Mouse (Mus musculus): ENCODE measurements at regions not wholly inside any gene's neighbourhood (a gene's known extent, or its start where the extent isn't known, plus 50 kb on each side); places are given as distances from the start of the nearest gene placed in this dataset.

DNA sequence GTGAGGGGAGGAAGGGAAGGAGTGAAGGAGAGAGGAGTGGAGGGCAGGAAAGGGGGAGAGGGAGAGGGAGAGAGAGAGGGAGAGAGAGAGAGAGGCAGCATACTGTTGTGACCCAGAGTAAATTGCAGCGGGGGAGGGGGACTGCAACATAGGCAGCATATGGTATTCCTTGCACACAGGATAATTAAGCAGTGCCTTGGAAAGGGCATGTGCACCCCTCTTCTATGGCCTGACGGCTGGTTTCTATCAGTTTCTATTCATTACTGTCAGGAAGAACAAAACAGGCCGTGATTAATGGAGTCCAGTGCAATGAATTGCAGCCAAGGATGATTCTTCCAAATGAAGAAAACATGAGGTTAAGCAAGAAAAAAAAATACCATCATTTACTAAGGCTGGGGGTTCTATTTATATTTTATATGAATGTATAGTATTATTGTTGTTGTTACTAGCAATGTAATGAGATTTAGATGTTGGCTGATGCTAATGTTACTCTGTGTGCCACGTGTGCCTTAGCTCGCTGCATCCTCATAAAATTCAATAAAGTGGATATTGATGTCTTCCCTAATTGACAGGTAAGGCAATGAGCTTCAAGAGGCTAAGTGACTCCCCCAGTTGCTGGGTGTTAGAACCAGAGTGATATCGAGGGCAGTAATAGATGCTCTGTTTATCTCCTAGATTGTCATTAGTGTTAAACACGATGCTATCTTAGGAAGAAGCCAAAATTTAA, 181.3 kb downstream of the Gm19935 start:
- no peak for DNase-seq

GRCm38 (mm10) chr8:90630796-90631195, 186.4 kb downstream of the Gm19935 start:
- no peak for DNase-seq

DNA sequence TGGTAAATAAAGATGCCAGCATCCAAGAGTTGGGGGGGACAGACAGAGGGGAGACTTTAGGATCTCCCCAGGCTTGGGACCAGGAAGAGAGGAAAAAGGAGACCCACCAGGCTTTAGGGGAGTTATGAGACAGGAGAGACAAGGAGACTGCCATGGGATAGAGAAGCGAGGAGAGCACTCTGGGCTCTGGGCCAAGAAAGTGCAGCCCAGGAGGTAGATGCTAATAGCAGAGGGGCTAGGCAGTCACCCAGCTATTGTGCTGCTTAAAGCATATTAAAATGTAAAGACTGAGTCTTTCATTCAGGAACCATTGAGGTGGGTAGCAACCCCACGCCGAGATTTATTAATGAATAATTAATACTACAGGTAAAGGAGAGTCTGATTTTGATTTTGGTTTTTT, 208.8 kb downstream of the Gm19935 start:
- DNase-seq, result no peak

GRCm38 (mm10) chr8:90600946-90601695, 216.1 kb downstream of the Gm19935 start:
- DNase-seq, result no peak

DNA sequence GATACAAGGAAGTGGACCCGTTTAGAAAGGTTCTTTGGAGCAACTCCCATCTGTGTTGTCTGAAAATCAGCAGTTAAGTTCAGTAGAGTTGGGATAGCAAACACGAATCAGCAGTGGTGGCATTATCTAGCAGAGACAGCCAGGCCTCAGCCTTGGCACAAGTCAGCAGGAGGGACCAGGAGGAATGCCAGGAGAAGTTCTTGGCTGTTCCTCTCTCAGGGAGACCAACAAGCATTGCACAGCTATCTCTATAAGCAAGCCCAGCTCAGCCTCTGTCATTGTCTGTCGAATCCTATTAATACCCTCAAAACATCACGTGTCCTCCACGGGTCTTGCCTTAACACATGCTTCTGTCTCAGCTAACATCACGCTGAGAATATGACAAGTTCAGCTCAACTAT, 219.8 kb downstream of the Gm19935 start:
- no peak for DNase-seq

GRCm38 (mm10) chr8:90579426-90579825, 231.3 kb upstream of the Tox3 start:
- no peak for DNase-seq

DNA sequence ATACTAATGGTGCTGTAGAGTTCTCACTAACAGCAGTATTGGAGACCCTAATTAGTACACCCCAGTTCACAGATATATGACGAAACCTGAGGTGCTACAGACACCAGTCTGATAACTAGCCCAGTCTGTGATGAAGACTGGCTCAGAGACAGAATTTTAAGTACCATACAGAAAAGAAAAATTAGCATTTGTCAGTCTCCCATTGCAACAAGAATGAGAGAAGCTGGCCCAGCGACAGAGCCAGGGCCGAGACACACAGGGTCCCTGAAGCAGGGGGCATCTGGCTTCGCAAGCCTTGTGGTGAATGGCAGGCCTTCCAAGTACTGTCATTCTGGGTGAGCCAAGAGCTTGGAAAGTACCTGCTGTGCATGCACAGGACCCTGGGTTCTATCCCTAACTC, 228.8 kb upstream of the Tox3 start:
- no peak for DNase-seq

DNA sequence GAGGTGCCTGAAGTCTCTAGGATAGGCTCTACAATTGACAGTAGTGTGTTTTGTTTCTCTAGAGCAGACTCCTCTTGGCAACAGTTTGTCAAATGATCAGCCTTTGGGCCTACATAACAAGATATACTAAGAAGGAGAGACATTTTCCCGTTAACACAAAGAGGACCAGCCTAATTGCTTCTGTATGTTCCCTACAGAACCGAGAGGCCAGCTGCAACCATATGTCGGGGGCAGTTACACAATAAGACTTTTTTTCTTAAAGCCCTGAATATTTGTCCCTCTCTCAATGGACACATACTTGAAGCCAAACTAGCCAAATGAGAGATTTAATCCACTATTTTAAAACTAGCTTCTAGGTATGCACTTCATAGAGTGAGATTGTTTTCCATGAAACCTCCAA, 226.5 kb upstream of the Tox3 start:
- DNase-seq, result no peak

DNA sequence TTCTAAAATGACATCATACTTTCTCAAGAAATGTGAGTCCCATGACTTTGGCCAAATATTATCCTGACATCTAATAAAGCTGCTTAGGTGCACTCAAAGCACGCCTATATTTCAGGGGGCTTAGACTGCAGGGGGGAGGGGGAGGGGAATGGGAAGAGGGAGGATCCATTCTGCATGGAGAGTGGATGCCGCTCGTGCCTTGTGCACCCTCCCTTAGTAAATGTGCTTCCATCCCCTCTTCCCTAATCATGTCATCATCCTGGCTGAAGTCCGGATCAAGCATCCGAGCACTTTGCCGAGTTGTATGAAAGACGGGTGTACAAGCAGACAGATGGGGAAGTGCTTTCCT, 207.9 kb upstream of the Tox3 start:
- no peak for DNase-seq

- DNase-seq, result peak; percentile 13 to 60
Observed at GRCm38 (mm10) chr8:90555415-90556078, 207.4 kb upstream of the Tox3 start.

GRCm38 (mm10) chr8:90547276-90547675, 199.1 kb upstream of the Tox3 start:
- DNase-seq, result no peak

DNA sequence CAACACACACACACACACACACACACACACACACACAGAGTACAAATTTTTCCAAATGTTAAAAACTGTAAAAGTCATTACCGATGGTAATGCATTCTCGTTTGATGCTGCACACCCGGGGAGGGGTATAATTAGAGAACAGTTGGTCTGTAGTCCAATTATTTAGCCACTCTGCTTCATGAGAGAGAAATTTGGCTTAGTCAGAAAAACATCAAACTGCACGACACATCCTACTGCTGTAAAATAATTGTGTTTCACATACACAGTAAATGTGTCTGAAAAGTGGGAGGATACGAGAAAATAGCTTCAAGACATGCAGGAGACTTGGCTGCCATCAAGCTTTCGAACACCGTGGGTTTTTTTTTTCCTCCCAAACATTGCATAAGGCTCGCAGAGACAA, 194.5 kb upstream of the Tox3 start:
- no peak for DNase-seq

DNA sequence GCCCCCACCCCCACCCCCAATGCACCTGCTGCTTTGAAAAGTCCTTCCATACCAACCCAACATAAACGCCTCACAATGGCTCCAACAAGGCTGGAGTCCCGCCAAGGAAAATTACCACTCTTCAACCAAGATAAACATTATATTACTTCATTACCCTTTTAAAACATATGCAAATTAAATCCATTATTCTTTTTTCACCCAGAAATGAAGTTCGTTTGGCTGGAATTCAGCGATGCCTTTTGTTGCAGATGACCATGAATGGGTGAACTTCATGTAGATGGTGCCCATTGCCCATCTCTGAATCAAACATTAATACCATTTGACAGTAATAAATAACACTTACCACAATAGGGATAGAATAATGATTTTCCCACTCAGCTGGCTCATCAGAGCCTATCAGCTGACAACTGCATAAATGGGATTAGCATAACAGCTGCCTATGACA, 188.1 kb upstream of the Tox3 start:
- DNase-seq, result no peak

GRCm38 (mm10) chr8:90535515-90536156, 187.5 kb upstream of the Tox3 start:
- DNase-seq, result no peak

DNA sequence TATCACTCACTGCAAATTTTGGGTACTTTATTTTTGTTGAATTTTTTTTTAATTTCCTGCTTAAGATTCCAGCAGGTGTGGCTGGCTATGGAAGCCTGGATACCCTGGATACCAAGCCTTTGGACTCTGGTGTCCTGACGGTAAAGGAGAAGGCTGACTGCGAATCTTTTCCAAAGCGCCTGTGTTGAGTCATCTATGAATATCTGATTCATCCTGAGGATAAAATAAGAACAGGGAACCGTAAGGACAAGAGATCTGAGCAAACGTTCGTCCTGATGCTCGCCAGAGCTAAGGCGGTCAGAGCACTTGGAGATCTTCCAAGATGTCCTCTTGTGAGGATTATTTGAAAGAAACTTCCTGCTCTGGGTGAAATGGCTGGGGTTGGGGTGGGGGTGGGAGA, 173.2 kb upstream of the Tox3 start:
- no peak for DNase-seq

GRCm38 (mm10) chr8:90520186-90520585, 172.0 kb upstream of the Tox3 start:
- no peak for DNase-seq

DNA sequence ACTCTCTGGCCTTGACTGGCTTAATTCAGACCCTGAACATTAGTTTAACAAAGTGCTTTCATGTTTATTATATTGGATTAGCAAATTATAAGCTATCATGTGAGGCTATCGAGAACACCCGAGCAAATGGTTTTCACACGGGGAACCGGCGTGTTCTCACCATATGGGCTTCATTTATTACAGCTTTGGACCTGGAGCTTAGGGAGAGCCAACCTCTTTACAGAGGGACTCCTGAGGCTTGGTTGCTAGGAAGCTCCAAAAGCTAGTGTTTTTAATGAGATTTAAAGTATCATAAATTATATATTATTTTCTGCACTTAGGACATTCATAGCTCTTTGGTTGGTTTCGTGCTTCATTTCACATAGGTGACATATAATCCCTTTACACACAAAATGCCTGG, 171.4 kb upstream of the Tox3 start:
- no peak for DNase-seq

DNA sequence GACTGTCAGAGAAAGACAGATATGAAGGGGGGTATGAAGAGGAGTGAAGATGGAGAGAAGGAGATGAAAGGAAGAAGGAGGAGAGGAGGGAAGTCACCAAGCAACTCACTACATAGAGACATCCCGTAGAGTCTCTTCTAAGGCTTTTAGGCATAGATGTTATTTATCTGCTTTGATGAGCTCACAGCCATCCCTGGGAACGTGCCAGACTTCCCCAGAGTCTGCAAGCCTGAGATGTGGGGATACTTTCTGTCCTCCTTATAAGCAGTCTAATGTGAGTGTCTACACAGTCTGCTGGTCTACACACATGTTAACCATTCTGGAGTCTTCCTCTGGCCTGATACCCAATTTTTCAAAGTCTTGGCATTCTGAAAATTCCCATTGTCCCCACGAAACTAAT, 166.0 kb upstream of the Tox3 start:
- DNase-seq, result no peak

DNA sequence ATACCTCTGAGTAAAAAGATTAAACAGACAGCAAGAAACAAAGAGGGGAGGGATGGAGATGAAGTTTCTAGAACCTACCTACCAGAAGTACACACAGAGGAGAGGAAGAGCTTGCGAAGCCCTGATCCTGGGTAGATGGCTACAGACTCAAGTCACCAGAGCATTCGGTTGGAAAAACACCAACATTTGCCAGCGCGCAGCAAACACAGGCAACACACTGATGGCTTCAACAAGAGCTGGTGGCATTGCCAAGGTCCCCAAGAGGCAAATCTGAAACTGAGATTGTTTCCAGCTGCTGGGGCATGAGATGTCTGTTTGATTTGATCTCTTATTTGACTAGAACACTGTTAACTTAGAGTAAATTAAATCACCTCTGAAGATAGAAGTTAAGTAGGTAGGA, 165.5 kb upstream of the Tox3 start:
- DNase-seq, result no peak

DNA sequence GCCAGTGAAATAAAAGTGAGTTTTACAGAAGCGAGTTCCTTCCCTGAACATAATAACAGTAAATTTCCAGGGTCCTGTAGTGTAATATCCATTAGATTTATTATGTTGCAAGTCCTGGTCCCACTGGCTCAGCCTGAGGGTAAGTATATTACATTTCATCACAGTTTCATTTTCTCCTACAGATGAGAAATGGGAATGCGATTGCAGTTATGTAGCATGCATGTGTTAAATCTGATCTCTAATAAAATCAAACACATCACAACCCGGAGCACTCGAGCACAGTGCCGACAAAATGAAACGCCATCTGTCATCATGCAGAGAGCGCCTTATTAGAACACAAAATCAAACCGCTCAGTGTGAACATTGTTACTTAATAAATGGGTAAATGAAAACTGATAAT, 165.0 kb upstream of the Tox3 start:
- DNase-seq, result no peak

GRCm38 (mm10) chr8:90512594-90512993, 164.5 kb upstream of the Tox3 start:
- no peak for DNase-seq

DNA sequence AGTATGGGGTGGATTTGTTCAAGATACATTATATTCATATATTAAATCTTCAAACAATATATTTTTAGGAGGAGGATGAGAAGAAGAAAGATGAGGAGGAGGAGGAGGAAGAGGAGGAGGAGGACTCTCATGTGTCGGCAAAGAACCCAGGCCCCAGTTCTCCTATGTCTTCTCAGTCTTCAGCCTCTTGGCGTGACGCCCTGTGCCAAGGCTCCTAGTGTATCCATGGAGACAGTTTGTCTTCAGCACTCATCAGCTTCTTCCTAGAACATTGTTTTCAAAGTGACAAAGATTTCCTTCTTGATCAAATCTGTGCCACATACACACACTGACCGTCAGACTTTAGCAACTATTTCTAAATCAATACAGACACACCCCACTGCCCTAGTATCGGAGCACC, 156.4 kb upstream of the Tox3 start:
- no peak for DNase-seq

GRCm38 (mm10) chr8:90503306-90503705, 155.2 kb upstream of the Tox3 start:
- no peak for DNase-seq

GRCm38 (mm10) chr8:90502879-90503278, 154.7 kb upstream of the Tox3 start:
- DNase-seq, result no peak
